ENCODE assay signal across 10 mouse cellular contexts in genomic region chr4:140703636-140704035, GRCm38 (mm10). TPM values are rescaled to one million over a fixed set of nuclear protein-coding genes. Genes with fewer than 3 reads are reported as not detected.
DNase-seq lines count a peak whose midpoint lies in the region; ATAC-seq and TF ChIP-seq lines count a peak whose summit lies in the region.
"Had no signal": no experiment of that assay in that cellular context is flagged by ENCODE, and none has a peak within 500 bp of the region (broad histone marks: within the 10 kb centered on the region; RNA-seq: fewer than 3 reads in every experiment).

No protein-coding gene starts in this region.

- H3K4me2 ChIP-seq in limb, embryonic 14.5 days (replicated peaks; ENCODE audit: low read depth, low read length, severe bottlenecking), result peak overlapping the region; percentile 91

- WGBS in cerebellum, adult 2 months, result 26% methylated on average over 8 of the region's 8 CpGs
- 11% methylated on average over 8 of the region's 8 CpGs for WGBS in limb, embryonic 14.5 days

- no peak for ATAC-seq in limb, embryonic 14.5 days (ENCODE audit: low FRiP score, low read depth)

- no peak for TF ChIP-seq POLR2A in cerebellum, adult 2 months (IDR thresholded peaks at IDR 0.05; ENCODE audit: borderline replicate concordance, insufficient read depth, low read length)
- TF ChIP-seq POLR2A in limb, embryonic 14.5 days (IDR thresholded peaks at IDR 0.05; ENCODE audit: borderline replicate concordance, extremely low read depth, insufficient read depth, insufficient read length), result no peak

- H3K36me3 ChIP-seq in limb, embryonic 14.5 days (ENCODE audit: control insufficient read depth, insufficient read depth, low read length), result peaks cover 32% of the 10 kb centered on the region

- DNase-seq in cerebellum, adult 9-11 months, result peak; percentile 48
- DNase-seq in cerebellum, adult 2 months, result no peak
- peak; percentile 29 for DNase-seq in retina, postnatal 1 day
- no peak for DNase-seq in retina, embryonic 14.5 days (ENCODE audit: low spot score)
- DNase-seq in limb, embryonic 14.5 days (ENCODE audit: low spot score), result no peak
- no peak for DNase-seq in right cerebral cortex, adult 18-20 months
- no peak for DNase-seq in MN1 (ENCODE audit: low spot score)
- DNase-seq in left cerebral cortex, adult 11 months (ENCODE audit: low spot score), result no peak
- DNase-seq: layer of hippocampus, postnatal 36 days; right cerebral cortex, postnatal 25 days had no signal

- no peak overlapping the region for H3K27ac ChIP-seq in cerebellum, adult 2 months (ENCODE audit: insufficient read depth, low read length)
- H3K27ac ChIP-seq in limb, embryonic 14.5 days (replicated peaks; ENCODE audit: low read depth, low read length), result peak overlapping the region; percentile 99; the same call in 1 of the 2 replicates

- H3K9ac ChIP-seq in limb, embryonic 14.5 days (ENCODE audit: low read depth, low read length, severe bottlenecking), result peak overlapping the region; percentile 97

- H3K9me3 ChIP-seq in limb, embryonic 14.5 days (ENCODE audit: control insufficient read depth, low read length), result no peaks in the 10 kb centered on the region

- H3K4me1 ChIP-seq in cerebellum, adult 2 months (ENCODE audit: control insufficient read depth, insufficient read depth, low read length), result peaks cover 3% of the 10 kb centered on the region; the same call in 1 of the 2 replicates
- H3K4me1 ChIP-seq in limb, embryonic 14.5 days (ENCODE audit: control insufficient read depth, insufficient read depth, low read length), result peaks cover 29% of the 10 kb centered on the region

- H3K27me3 ChIP-seq in cerebellum, adult 2 months (ENCODE audit: control insufficient read depth, insufficient read depth, low read length), result no peaks in the 10 kb centered on the region
- no peaks in the 10 kb centered on the region for H3K27me3 ChIP-seq in limb, embryonic 14.5 days (ENCODE audit: control insufficient read depth, insufficient read depth, low read length)

- no peak for TF ChIP-seq CTCF in cerebellum, adult 2 months (IDR thresholded peaks at IDR 0.05; ENCODE audit: borderline replicate concordance, insufficient read depth, low read depth, low read length)

- H3K4me3 ChIP-seq in cerebellum, adult 2 months (replicated peaks; ENCODE audit: insufficient read depth, low read depth, low read length), result no peak overlapping the region
- H3K4me3 ChIP-seq in limb, embryonic 14.5 days (replicated peaks; ENCODE audit: low read length), result peak overlapping the region; percentile 83

RNA-seq across cellular contexts. Expression of gene Rcc2, which starts 3.3 kb away (rescaled TPM):
- 40.0 and 40.6 TPM in 2 replicates for polyA plus RNA-seq in cerebellum, adult 2 months (2012; rRNA removed)
- polyA plus RNA-seq in limb, embryonic 14.5 days (2012; rRNA removed), result 119 and 145 TPM in 2 replicates
- 47.8 and 57.2 TPM in 2 replicates for polyA plus RNA-seq in limb, embryonic 14.5 days (2014; fragmentation: Nextera tagmentation; extraction: Ambion mirVana)

RNA-seq across cellular contexts. Expression of gene Arhgef10l, which starts 37.8 kb away (rescaled TPM):
- polyA plus RNA-seq in cerebellum, adult 2 months (2012; rRNA removed), result 52.7 and 55.5 TPM in 2 replicates
- polyA plus RNA-seq in limb, embryonic 14.5 days (2012; rRNA removed), result 19.5 and 25.4 TPM in 2 replicates
- 13.7 and 15.2 TPM in 2 replicates for polyA plus RNA-seq in limb, embryonic 14.5 days (2014; fragmentation: Nextera tagmentation; extraction: Ambion mirVana)

RNA-seq across cellular contexts. Expression of gene Padi6, which starts 38.8 kb away (rescaled TPM):
- not detected in 2 replicates for polyA plus RNA-seq in cerebellum, adult 2 months (2012; rRNA removed)
- not detected in 2 replicates for polyA plus RNA-seq in limb, embryonic 14.5 days (2012; rRNA removed)
- polyA plus RNA-seq in limb, embryonic 14.5 days (2014; fragmentation: Nextera tagmentation; extraction: Ambion mirVana), result not detected in 2 replicates

Comparison
In these comparisons a context has a peak if more than half of its experiments do, and no peak if none do; other contexts are left out.
1. DNase-seq: peak in cerebellum, adult 9-11 months (single experiment) and retina, postnatal 1 day (single experiment); none in cerebellum, adult 2 months (0 of 2), retina, embryonic 14.5 days (single experiment), limb, embryonic 14.5 days (single experiment), right cerebral cortex, adult 18-20 months (single experiment), MN1 (single experiment) and left cerebral cortex, adult 11 months (single experiment).